Mouse (Mus musculus) cortical plate, adult 2 months (tissue): ENCODE measurements around the gene Tnfaip2.

Experiments used
- CTCF ChIP-seq: fragments of 200-500 bp; IDR thresholded peaks from 2 replicates; pipeline ENCODE4 v1.5.1; 2011; ENCODE audit warnings: mild to moderate bottlenecking, control low read depth, low read length; ENCODE audit not compliant: insufficient read depth; ENCODE audit errors: extremely low read depth
- POLR2A ChIP-seq: fragments of 200-500 bp; IDR thresholded peaks from 2 replicates; pipeline ENCODE4 v1.6.1; 2011; ENCODE audit warnings: mild to moderate bottlenecking, low read length, control low read depth; ENCODE audit not compliant: insufficient read depth; ENCODE audit errors: extremely low read depth

GRCm38 (mm10) chr12:111432751-111433331, 9.4 kb upstream of the Tnfaip2 start:
- TF ChIP-seq CTCF = no peak
- TF ChIP-seq POLR2A = no peak
